Mouse (Mus musculus): ENCODE data around the gene Rnf10. TPM values are rescaled to one million over a fixed set of nuclear protein-coding genes. Genes with fewer than 3 reads are reported as not detected.
A peak's percentile ranks its signal among the peaks of the same experiment; 100 is the strongest.

Rnf10 gene
- polyA plus RNA-seq, 1 experiment from 2014 or later = 85.0 TPM

DNA sequence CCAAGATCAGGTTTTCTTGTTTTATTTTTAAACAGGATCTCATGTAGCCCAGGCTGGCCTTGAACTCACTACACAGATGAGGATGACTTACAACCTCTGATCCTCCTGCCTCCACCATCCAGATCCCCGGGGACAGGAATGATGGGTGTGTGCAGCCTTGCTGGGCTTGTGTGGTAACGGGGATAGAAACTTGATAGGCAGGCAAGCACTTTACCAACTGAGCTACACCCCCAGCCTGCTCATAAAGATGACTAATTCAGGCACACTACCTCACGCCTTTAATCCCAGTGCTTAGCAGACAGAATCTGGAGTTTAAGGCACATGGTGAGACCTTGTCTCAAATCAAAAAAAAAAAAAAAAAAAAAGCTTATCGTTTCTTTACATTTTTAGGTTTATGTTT, 59.8 kb downstream of the Rnf10 start:
- ATAC-seq (ENCODE audit: low FRiP score) (no peak), DNase-seq (ENCODE audit: low spot score, missing footprints) (no peak)
- Histone ChIP-seq H3K27me3 (ENCODE audit: control insufficient read depth, insufficient read depth, low read length) (peaks cover 6% of the 10 kb centered on the region), H3K4me2 (no peak overlapping the region), H3K27ac (ENCODE audit: low read depth, low read length) (no peak overlapping the region), H3K36me3 (ENCODE audit: control insufficient read depth, insufficient read depth, low read length) (no peaks in the 10 kb centered on the region), H3K9me3 (ENCODE audit: control insufficient read depth, low read length) (no peaks in the 10 kb centered on the region), H3K4me1 (ENCODE audit: control insufficient read depth, insufficient read depth, low read length) (no peaks in the 10 kb centered on the region; the same call in 1 of the 2 replicates), H3K9ac (ENCODE audit: low read length) (no peak overlapping the region), H3K4me3 (ENCODE audit: low read depth, low read length) (no peak overlapping the region)
- 63% methylated on average over 4 of the region's 4 CpGs for WGBS

DNA sequence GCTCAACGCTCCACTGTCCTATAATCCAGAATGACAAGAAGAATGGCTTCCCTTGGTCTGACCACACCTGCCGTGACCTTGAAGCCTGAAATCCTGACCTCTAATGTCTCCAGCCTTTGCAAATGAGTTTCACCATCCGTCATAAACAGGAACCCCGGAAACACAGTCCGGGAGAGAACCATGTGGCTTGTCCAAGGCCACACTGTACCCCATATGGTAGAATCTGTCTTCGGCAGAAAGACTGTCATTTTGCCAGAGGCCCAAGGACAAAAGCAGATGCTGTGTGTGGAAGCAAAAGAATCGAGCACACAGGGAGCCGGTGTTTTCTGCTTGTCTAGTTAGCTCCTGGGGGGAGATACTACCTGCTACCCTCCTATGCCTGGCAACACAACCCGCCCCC, 60.2 kb downstream of the Rnf10 start:
- ATAC-seq (ENCODE audit: low FRiP score) (no peak), DNase-seq (ENCODE audit: low spot score, missing footprints) (no peak)
- Histone ChIP-seq H3K36me3 (ENCODE audit: control insufficient read depth, insufficient read depth, low read length) (no peaks in the 10 kb centered on the region), H3K9ac (ENCODE audit: low read length) (no peak overlapping the region), H3K27ac (ENCODE audit: low read depth, low read length) (no peak overlapping the region), H3K27me3 (ENCODE audit: control insufficient read depth, insufficient read depth, low read length) (peaks cover 6% of the 10 kb centered on the region), H3K4me1 (ENCODE audit: control insufficient read depth, insufficient read depth, low read length) (no peaks in the 10 kb centered on the region; the same call in 1 of the 2 replicates), H3K4me2 (no peak overlapping the region), H3K4me3 (ENCODE audit: low read depth, low read length) (no peak overlapping the region), H3K9me3 (ENCODE audit: control insufficient read depth, low read length) (no peaks in the 10 kb centered on the region)
- 83% methylated on average over 9 of the region's 9 CpGs for WGBS

DNA sequence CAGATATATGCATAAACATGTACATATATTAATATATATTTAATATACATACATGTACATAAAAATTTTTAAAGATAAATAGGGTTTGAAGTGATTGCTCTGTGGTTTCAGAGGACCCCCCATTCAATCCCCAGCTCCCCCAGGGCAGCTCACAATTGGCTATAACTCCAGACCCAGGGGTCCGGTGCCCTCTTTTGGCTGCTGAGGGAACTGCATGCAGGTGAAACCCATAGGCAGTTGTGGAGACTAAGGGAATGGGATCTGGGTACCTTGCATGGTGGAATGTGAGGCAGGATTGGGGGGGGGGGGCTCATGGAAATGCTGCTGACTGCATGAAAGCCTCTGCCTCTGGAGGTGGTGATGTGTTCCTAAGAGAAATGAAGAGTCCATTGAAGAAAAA, 62.3 kb downstream of the Rnf10 start:
- ATAC-seq (ENCODE audit: low FRiP score) = no peak

DNA sequence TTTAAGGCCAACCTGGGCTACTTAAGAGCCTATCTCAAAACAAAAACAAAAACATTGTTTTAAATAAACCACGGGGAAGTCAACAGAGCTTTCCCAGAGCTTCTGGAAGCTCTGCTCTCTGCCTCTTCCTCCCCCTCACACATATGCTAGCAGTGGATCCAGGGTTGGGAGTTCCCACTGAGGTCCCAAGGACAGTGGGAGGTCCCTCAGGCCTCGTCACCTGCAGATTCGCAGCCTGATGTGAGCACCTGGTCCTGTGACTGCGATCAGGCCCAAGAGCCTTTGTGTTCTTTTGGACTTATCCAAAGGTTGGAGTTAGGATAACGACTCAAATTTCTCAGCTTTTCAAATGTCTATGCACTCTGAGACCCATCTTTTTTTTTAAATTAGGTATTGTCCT, 64.1 kb downstream of the Rnf10 start:
- H3K9ac ChIP-seq (ENCODE audit: low read length) = no peak overlapping the region
- H3K27ac ChIP-seq (ENCODE audit: low read depth, low read length) = no peak overlapping the region
- DNase-seq (ENCODE audit: low spot score, missing footprints) (no peak), ATAC-seq (ENCODE audit: low FRiP score) (no peak)
- no peak overlapping the region for H3K4me3 ChIP-seq (ENCODE audit: low read depth, low read length)
- peaks cover 10% of the 10 kb centered on the region for H3K4me1 ChIP-seq (ENCODE audit: control insufficient read depth, insufficient read depth, low read length)
- no peaks in the 10 kb centered on the region for H3K27me3 ChIP-seq (ENCODE audit: control insufficient read depth, insufficient read depth, low read length)
- no peak overlapping the region for H3K4me2 ChIP-seq
- H3K9me3 ChIP-seq (ENCODE audit: control insufficient read depth, low read length) = no peaks in the 10 kb centered on the region
- WGBS = 71% methylated on average over 5 of the region's 5 CpGs
- no peaks in the 10 kb centered on the region for H3K36me3 ChIP-seq (ENCODE audit: control insufficient read depth, insufficient read depth, low read length)

More for the DNA sequence above, 62.3 kb downstream of the Rnf10 start:
- no peaks in the 10 kb centered on the region for H3K36me3 ChIP-seq (ENCODE audit: control insufficient read depth, insufficient read depth, low read length)
- no peak overlapping the region for H3K27ac ChIP-seq (ENCODE audit: low read depth, low read length)
- no peaks in the 10 kb centered on the region; the same call in 1 of the 2 replicates for H3K4me1 ChIP-seq (ENCODE audit: control insufficient read depth, insufficient read depth, low read length)
- WGBS = 0% methylated on average over 1 of the region's 1 CpGs
- no peak overlapping the region for H3K4me3 ChIP-seq (ENCODE audit: low read depth, low read length)
- no peak overlapping the region for H3K4me2 ChIP-seq
- H3K9me3 ChIP-seq (ENCODE audit: control insufficient read depth, low read length) = no peaks in the 10 kb centered on the region
- peaks cover 4% of the 10 kb centered on the region for H3K27me3 ChIP-seq (ENCODE audit: control insufficient read depth, insufficient read depth, low read length)
- peak; percentile 93 for DNase-seq (ENCODE audit: low spot score, missing footprints)
- no peak overlapping the region for H3K9ac ChIP-seq (ENCODE audit: low read length)

DNA sequence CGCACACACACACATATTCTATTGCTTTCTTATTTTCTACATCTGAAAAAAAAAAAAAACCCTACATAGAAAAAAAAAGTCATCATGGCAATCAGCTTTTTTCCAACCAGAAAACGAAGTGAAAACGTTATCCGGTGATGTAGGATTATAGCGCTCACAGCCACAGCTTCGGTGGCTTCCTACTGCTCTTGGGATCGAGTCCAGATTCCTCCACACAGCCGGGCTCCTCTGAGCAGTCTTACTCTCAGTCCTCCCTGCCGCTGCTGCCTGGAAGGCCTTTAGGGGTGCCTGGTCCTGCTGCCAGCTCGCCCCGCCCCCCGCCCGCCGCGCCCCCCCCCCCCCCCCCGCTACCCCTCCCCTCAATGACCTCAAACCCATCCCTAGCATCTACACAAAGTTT, 64.8 kb downstream of the Rnf10 start:
- Histone ChIP-seq H3K27me3 (ENCODE audit: control insufficient read depth, insufficient read depth, low read length) (no peaks in the 10 kb centered on the region), H3K4me3 (ENCODE audit: low read depth, low read length) (no peak overlapping the region), H3K27ac (ENCODE audit: low read depth, low read length) (no peak overlapping the region), H3K36me3 (ENCODE audit: control insufficient read depth, insufficient read depth, low read length) (no peaks in the 10 kb centered on the region), H3K9me3 (ENCODE audit: control insufficient read depth, low read length) (no peaks in the 10 kb centered on the region), H3K4me1 (ENCODE audit: control insufficient read depth, insufficient read depth, low read length) (peaks cover 10% of the 10 kb centered on the region), H3K9ac (ENCODE audit: low read length) (no peak overlapping the region), H3K4me2 (no peak overlapping the region)
- WGBS = 10% methylated on average over 13 of the region's 16 CpGs
- DNase-seq (ENCODE audit: low spot score, missing footprints) (no peak), ATAC-seq (ENCODE audit: low FRiP score) (no peak)

DNA sequence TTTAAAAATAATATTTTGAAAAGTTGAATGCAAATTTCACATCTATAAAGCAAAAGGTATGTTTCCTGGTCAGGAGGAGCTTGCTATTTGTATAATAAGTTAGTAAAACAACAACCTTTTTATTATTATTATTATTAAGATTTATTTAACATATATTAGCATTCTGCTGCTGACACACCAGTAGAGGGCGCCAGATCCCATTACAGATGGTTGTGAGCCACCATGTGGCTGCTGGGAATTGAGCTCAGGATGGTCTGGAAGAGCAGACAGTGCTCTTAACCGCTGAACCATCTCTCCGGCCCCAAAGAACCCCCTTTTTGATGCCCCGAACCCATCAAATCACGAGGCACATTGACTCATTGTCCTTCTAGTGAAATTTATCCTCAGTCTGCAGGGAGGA, 65.5 kb downstream of the Rnf10 start:
- ATAC-seq (ENCODE audit: low FRiP score) (no peak), DNase-seq (ENCODE audit: low spot score, missing footprints) (no peak)
- Histone ChIP-seq H3K36me3 (ENCODE audit: control insufficient read depth, insufficient read depth, low read length) (no peaks in the 10 kb centered on the region), H3K4me2 (no peak overlapping the region), H3K4me3 (ENCODE audit: low read depth, low read length) (no peak overlapping the region), H3K9me3 (ENCODE audit: control insufficient read depth, low read length) (no peaks in the 10 kb centered on the region), H3K27me3 (ENCODE audit: control insufficient read depth, insufficient read depth, low read length) (no peaks in the 10 kb centered on the region), H3K9ac (ENCODE audit: low read length) (no peak overlapping the region), H3K4me1 (ENCODE audit: control insufficient read depth, insufficient read depth, low read length) (peaks cover 10% of the 10 kb centered on the region), H3K27ac (ENCODE audit: low read depth, low read length) (no peak overlapping the region)
- WGBS = 57% methylated on average over 5 of the region's 5 CpGs

DNA sequence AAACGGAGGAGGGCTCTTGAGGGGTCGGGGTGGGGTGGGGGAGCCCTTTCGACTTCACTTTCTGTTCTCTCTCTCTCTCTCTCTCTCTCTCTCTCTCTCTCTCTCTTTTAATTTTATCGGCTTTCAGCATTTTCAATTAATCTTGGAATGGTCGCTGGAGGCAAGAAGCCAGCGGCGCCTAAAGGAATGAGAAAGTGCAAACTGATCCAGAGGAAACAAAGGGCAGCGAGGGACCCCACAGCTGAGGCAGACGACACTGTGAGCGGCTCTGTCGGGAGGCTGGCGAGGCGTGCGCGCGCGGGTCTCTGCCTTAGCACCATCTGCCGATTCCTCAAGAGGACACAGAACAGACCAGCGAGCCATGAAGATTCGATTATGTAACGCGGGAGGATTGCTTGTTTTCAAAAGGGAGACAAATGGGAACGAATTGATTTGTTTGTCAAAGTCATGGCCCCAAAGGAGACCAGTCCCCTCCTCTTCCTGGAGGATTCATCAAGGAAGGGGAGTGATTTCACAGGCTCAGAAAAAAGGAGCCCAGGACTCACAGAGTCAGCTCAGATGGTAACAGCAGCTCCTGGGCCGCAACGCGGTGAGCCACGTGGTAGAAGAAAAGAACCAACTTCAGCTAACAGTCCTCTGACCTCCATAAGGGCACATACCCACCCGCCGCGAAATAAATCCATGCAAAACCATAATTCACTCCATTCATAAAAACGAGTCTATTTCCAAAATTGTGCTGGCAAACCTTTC, 68.0 kb downstream of the Rnf10 start:
- Histone ChIP-seq H3K9ac (ENCODE audit: low read length) (peak overlapping the region; percentile 52), H3K9me3 (ENCODE audit: control insufficient read depth, low read length) (no peaks in the 10 kb centered on the region), H3K27ac (ENCODE audit: low read depth, low read length) (peak overlapping the region; percentile 71), H3K4me2 (peak overlapping the region; percentile 47), H3K4me3 (ENCODE audit: low read depth, low read length) (peak overlapping the region; percentile 20), H3K27me3 (ENCODE audit: control insufficient read depth, insufficient read depth, low read length) (no peaks in the 10 kb centered on the region), H3K36me3 (ENCODE audit: control insufficient read depth, insufficient read depth, low read length) (no peaks in the 10 kb centered on the region), H3K4me1 (ENCODE audit: control insufficient read depth, insufficient read depth, low read length) (peaks cover 10% of the 10 kb centered on the region)
- ATAC-seq (ENCODE audit: low FRiP score) (peak; percentile 93), DNase-seq (ENCODE audit: low spot score, missing footprints) (peak; percentile 96)
- WGBS = 5% methylated on average over 31 of the region's 31 CpGs

DNA sequence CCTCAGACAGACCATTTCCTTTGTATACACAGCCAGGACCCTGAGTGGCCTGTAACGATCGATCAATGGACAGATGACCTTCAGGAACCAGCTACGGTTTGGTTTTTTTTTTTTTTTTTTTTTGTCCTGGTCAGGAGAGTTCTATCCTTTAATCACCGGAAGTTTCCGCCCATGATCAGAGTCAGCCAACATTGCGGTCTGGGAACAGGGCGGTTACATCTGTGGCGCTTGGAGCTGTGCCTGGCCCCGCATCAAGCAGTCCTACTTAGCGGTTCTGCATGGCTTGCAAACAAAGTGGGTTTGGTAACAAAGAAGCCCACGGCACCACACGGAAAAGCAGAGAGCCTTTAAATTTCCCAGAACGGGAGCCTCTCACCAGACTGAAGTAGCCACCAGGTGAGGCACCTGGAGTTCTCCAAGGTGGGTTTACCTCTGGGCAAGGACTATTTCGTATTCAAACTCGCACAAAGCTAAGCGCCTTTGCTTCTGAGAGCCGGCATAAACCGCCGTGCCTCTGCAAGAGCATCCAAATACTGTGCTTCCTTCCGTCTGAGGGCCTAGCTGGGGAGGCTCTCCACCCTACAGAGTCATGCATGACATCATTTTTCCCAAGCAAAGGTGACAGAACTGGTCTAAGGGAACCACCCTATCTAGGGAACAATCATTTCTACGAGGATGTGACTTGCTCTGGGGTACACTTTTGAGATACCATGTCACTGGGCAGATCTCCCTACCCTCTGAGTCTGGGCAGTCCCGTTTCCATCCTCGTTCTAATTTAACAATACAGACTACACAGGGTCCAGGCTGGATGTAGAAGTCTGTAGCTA, 68.8 kb downstream of the Rnf10 start:
- H3K27me3 ChIP-seq (ENCODE audit: control insufficient read depth, insufficient read depth, low read length) = no peaks in the 10 kb centered on the region
- peak overlapping the region; percentile 20 for H3K4me3 ChIP-seq (ENCODE audit: low read depth, low read length)
- H3K9me3 ChIP-seq (ENCODE audit: control insufficient read depth, low read length) = no peaks in the 10 kb centered on the region
- DNase-seq (ENCODE audit: low spot score, missing footprints) (peak; percentile 93), ATAC-seq (ENCODE audit: low FRiP score) (peak; percentile 61)
- peaks cover 10% of the 10 kb centered on the region for H3K4me1 ChIP-seq (ENCODE audit: control insufficient read depth, insufficient read depth, low read length)
- peak overlapping the region; percentile 47 for H3K4me2 ChIP-seq
- WGBS = 10% methylated on average over 23 of the region's 23 CpGs
- H3K9ac ChIP-seq (ENCODE audit: low read length) = peak overlapping the region; percentile 52
- no peaks in the 10 kb centered on the region for H3K36me3 ChIP-seq (ENCODE audit: control insufficient read depth, insufficient read depth, low read length)
- H3K27ac ChIP-seq (ENCODE audit: low read depth, low read length) = peak overlapping the region; percentile 71

DNA sequence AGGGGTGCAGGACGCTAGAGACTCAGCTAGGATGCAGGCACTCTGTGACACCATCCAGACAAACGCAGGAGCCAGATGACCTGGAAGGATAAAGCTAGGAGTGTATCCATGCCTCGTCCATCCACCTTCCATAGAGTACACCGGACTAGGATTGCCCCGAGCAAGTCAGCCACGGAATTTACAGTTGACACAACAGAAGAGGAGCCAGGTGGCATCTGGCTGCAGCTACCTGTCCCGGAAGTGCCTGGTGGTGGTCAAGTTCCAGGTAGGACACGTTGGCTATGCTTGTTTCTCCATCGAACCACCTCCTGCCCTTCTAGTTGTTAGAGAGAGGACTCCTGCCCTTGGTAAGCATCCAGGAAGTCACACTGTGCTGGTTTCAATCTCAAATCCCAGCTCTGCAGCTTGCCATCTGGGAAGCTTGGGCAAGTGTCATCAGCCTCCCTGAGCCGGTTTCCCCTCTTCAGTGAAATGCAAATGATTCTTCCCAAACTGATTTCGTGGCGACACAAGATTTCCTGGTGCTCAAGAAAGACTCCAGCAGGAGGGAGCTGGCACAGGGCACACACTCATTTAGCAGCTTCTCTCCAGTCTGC, 78.0 kb downstream of the Rnf10 start:
- Histone ChIP-seq H3K4me2 (peak overlapping the region; percentile 100), H3K27ac (ENCODE audit: low read depth, low read length) (no peak overlapping the region), H3K36me3 (ENCODE audit: control insufficient read depth, insufficient read depth, low read length) (no peaks in the 10 kb centered on the region), H3K4me3 (ENCODE audit: low read depth, low read length) (peak overlapping the region; percentile 62), H3K27me3 (ENCODE audit: control insufficient read depth, insufficient read depth, low read length) (peaks cover 55% of the 10 kb centered on the region), H3K9me3 (ENCODE audit: control insufficient read depth, low read length) (no peaks in the 10 kb centered on the region), H3K4me1 (ENCODE audit: control insufficient read depth, insufficient read depth, low read length) (peaks cover 23% of the 10 kb centered on the region), H3K9ac (ENCODE audit: low read length) (peak overlapping the region; percentile 65; the same call in 1 of the 2 replicates)
- 7% methylated on average over 12 of the region's 12 CpGs for WGBS
- DNase-seq (ENCODE audit: low spot score, missing footprints) (no peak), ATAC-seq (ENCODE audit: low FRiP score) (no peak; the same call in 1 of the 2 replicates)

Measured in midbrain, embryonic 11.5 days (tissue).